Mouse (Mus musculus) heart, postnatal 0 days (tissue): ENCODE measurements at regions not wholly inside any gene's neighbourhood (a gene's known extent, or its start where the extent isn't known, plus 50 kb on each side); places are given as distances from the start of the nearest gene placed in this dataset.

Source experiments
- CTCF ChIP-seq: IDR thresholded peaks from 2 replicates; pipeline ENCODE4 v1.5.1; 2016; ENCODE audit warnings: antibody characterized with exemption, control low read depth, low read depth
- EP300 ChIP-seq: IDR thresholded peaks from 2 replicates; pipeline ENCODE4 v1.6.1; 2016; ENCODE audit warnings: antibody characterized with exemption, low read depth

DNA sequence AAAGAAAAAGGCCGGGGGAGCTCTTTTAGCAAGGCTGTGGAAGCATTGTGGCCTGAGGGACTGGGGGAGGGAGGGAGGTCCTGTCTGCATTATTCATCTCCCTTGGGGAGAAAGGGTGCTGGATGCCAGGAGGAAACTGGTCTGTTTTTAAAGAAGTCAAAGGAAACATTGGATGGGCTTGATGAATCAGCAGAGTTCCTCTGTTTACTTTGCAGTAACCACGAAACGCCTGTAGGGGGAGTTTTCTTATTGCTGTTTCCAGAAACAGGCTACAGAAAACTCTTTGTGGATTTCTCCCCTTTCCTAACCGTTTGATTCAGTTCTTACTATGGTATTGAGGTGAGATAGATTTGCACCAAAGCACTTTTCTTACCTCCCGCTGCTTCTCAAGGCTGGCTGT lies 436.3 kb upstream of the Mki67 start:
- TF ChIP-seq CTCF: peak; percentile 60
- no peak for TF ChIP-seq EP300
